Mouse (Mus musculus) heart, adult 18-20 months (tissue): ENCODE results near the gene Gsap. TPM values are rescaled to one million over a fixed set of nuclear protein-coding genes. Genes with fewer than 3 reads are reported as not detected.
"Not testable (repeated sequence)": the region's sequence is repeated elsewhere in the genome, so short reads cannot be mapped to it uniquely, and the experiment has no call there.

Source experiments
- DNase-seq, 2 experiments: peaks; one replicate each; pipeline ENCODE4 v3.0.0; 2021 to 2022; ENCODE audit warnings: mixed read lengths in 1 of 2
- total RNA-seq, 2 experiments: library from RNA; stranded (reverse); gene quantifications; 2 replicates each; pipeline ENCODE4 v1.2.3; 2021

The Gsap gene
- total RNA-seq, 2 experiments from 2014 or later = 3.6 to 4.0 TPM

DNA sequence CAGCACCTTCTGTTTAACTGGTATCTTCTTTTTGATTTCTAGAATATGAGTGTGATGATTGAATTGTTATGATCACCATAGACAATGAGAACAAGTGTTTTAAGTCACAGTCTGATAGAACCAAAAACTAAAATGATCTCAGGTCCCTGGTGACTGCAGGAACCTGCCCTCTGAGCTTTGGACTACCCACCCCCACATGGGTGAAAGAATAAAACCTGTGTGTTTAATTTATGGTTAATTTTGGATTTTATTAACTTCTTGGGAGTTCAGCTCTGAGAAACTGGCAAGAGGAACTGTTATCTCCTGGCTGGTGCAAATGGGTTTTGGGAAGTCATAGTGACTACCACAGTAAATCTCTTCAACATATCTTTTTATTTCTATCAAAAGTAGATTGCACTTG, 6.6 kb upstream of the Gsap start:
- DNase-seq = no peak

DNA sequence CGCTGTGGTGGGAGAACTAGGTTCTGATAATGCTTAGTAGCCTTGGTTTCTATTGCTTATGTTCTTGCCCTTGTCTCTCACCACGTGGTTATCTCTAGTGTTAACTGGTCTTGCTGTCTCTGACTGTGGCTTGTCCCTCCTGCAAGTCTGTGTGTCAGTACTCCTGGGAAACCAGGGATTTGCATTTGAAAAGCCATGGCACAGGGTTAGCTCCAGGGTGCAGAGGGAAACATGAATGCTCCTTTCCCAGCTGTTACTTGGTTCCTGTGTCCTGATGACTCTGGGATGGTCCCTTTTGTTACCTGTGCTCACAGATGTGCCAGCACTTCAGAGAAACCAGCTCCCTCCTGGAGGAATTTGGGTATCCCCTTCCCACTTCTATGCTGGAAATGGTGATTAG, 3.0 kb upstream of the Gsap start:
- DNase-seq = not testable (repeated sequence)

DNA sequence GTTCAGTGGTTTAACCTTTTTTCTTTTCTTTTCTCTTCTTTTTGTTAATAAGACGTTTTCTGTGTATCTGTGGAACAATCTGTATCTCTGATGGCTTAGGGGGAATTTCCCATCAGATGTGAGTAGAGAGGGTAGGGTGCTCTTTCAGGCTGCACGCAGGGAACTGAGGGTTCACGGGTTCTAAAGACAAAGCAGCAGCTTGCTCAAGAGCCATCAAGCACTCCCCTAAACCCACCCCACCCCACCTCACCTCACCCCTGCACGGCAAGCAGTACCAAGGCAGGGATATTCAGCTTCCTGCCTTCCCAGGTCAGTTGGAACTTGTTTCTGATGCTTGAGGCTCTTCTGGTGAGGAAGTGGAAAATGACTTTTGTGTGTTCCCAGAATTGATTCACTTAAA, 766 bp downstream of the Gsap start:
- DNase-seq = no peak

DNA sequence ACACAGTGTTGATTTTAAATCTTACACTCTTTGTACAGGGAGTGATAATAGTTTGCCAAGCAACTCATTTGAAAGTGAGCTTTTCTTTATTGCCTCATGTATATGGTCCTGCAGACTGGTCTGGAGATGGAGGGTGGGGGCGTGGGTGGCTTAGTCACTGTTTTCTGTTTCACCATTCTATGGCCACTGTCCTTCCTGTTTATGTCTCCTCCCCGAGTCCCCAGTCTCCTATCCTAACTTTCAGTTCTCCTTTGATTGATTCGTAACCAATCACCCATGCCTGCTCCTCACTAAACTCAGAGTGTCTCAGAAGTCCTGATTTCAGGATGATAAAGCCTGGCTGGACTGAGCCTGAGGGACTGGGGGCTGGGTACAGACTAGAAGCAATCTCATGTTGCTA, 2.4 kb downstream of the Gsap start:
- peak in 1 of 2 experiments; percentile 48 for DNase-seq

DNA sequence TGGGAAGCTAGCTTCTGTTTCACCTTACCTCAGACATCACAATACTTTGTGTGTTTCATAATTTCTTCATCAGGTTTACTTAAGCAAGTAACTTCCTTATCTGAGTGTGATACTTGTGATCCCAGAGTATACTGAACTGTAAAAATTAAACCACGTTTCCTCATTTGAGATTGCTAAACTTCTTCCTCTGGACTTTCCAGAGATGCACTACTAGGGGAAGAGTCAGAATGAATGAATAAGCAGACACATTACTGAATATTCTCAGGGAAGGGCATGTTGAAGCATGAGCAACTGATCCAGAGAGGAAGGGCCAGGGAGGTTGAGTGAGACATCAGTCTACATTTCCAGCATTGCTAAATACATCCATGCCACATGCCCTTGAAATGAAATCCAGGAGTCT, 3.0 kb downstream of the Gsap start:
- no peak for DNase-seq

DNA sequence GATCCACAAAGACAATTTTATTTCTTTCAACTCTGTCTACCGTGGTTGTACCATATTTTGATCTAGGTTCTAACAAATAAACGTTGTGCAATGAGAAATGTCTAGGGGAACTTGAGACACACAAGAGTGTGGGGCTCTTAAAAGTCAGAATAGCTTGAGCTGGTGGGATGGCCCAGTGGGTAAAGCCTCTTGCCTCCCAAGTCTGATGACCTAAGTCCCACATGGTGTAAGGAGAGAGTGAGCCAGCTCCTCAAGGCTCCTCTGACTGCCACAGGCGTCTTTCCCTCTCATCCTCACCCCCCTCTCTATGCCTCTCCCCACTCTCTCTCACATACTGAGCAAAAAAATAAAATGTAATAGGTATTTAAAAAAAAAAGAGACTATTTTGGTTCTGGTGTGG, 3.4 kb downstream of the Gsap start:
- DNase-seq = no peak

DNA sequence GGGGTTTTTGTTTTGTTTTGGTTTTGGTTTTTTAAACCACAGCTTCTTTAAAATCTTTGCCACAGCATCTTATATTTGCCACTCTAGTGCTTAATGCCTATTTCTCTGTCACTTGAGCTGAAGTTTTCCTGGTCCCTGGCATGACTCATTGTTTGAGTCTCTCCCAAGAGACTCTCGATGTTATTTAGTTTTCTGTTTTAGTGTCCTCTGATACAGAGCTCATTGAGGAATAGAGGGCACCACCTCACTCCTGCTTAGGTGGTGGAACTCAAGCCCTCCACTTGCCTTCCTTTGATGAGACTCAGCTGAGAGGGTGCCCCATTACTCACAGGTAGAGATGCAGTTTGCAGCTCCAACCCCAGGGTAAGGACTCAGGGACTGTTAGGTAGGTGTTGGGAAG, 17.4 kb downstream of the Gsap start:
- DNase-seq = no peak

DNA sequence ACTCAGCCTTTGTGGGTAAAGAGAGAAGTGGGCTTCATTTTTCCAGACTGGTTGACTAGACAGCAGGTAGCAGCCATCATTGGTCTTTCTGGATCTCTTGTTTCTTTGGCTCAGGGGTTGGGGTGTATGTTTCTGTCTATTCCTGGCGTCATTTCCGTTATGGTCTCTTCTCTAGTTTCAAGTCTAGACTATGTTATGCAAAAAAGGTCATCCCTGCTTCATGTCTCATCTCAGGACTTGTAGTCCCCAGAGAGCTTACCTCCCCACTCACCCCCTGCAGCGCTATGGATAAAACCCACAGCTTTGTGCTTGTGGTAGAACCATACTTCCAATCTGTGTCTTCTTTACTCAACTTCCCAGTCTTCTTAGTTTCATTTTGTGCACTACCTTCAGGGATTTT, 18.1 kb downstream of the Gsap start:
- DNase-seq = no peak

DNA sequence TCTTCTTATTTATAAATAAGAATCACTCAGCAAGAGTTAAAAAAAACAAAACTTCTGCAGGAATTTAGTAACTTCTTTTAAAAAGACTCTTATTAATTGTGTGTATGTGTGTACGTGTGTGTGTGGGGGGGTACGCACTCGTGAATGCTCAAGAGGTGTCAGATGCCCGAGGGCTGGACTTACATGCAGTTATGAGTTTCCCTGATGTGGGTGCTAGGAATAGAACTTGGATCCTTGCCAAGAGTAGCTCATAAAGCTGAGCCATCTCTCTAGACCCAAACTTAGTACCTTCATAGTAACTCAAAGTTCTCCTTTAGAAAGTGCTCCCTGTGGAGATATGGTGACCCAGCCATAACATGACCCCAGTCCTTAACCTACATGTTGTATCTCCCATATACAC, 20.0 kb downstream of the Gsap start:
- peak; percentile 13 for DNase-seq

DNA sequence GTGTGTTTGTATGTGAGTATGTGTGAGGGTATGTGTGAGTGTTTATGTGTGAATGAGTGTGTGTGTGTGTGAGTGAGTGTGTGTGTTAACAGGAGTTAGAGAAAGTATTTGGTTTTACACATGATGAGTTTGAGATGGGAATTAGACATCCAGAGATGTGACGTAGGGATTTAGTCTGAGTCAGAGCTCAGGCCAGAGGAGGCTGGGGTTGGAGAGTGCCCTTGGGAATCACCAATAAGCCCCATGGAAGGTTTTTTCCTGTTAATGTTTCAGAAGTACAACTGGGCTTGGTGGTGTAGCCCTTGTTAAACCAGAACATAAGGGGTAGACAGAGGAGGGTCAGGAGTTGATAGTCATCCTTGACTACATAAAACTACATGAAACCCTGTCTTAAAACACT, 25.4 kb downstream of the Gsap start:
- no peak for DNase-seq

DNA sequence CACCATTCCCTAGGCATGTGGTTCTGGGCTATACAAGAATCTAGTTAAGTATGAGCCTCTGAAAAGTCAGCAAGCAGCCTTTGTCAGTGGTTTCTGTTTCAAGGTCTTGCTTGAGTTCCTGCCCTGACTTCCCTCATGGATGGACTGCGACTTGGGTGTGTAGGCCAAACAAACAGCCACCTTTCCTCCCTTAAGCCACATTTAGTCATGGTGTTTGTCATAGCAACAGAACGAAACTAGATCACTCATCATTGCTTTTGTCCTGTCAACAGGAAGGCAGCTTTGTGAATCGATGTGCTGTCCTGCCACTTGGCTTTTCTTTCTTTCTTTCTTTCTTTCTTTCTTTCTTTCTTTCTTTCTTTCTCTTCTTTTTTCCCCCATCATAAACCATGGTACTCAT, 26.9 kb downstream of the Gsap start:
- no peak for DNase-seq

DNA sequence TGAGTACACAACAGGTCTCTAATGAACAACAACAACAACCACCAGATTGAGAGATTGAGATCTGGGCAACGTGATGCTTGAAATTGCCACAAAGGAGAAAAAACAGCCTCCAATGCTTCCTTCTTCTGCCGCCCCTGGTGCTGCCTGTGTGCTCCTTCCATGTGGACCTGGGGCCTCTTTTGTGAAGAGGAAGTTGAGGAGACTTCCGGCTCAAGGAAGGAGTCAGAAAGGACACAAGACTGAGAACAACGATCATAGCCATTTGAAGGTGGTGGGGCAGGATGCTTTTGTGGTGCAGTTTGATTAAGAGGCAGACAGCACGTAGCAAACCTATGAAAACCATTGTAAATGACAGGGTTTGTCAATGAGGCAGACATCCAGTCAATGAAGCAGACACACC, 27.7 kb downstream of the Gsap start:
- DNase-seq = no peak

DNA sequence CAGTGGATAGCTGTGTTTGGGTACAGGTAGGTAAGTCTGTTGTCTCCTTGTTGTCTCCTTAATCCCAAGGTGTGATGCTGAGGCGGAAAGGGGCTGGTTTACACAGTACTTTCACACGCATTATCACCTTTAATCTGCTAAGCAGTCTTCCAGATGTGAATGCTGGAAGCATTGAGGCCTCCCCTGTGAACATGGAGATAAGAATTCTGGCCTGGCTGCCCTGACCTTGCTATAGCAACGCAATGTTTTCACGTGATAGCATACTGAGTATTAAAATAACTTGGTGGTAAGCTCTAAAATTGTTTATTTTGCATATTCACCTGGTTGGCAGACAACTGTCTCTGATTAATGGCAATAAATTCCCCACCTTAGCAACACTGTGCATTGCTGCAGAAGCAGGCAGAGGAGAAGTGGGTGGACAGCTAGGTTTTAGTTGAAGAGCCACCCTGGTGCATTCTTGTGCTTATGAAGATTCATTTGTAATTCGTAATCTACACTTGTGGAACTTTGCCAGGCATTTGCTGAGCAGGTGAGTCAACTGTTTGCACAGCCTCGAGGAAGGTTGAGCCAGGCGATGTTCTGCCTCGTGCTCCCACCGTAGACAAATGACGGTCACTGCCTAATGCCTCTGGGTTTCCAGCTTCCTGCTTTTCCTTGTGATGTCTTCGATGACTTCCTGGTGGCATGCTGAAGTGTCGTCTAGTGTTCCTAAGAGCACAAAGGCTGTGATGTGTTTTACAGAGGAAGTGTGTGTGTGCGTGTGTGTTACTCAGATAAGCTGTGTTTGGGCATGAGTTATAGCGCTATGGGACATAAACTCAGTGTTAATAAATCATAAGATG, 31.6 kb downstream of the Gsap start:
- DNase-seq = no peak

DNA sequence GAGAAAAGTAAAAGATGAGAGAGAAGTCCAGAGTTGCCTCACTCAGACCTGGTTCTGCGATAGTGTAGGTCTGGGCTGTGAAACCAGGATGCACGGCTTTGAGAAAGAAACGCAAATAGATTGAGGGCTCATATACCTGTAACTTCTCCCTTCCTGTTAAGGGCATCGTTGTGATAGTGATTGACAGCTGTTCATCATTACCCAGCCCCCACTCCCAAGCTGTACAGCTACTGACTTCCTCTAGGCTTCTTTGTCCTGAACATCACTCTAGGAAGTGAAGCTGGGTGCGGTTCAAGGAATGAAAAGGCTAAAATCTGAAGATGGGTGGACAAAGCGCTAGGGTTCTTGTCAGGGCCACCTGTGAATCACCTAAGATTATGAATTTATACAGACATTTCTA, 46.8 kb downstream of the Gsap start:
- no peak for DNase-seq

DNA sequence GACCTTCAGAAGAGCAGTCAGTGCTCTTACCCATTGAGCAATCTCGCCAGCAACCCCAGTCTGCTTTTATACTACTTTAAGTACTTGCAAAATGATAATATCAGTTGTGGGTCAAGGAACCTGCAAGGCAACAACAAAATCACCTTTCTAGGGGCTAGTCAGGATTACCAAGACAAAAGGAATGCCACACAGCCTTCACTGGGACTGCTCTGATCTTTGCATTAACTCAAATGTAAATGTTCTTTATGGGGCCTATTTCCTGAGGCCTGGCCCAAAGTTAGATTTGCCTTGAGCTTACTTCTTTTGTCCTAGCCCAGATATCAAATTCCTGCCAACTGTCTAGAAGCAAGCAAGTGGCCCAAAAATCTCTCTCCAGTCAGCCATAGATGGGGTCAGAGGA, 58.5 kb downstream of the Gsap start:
- no peak for DNase-seq

DNA sequence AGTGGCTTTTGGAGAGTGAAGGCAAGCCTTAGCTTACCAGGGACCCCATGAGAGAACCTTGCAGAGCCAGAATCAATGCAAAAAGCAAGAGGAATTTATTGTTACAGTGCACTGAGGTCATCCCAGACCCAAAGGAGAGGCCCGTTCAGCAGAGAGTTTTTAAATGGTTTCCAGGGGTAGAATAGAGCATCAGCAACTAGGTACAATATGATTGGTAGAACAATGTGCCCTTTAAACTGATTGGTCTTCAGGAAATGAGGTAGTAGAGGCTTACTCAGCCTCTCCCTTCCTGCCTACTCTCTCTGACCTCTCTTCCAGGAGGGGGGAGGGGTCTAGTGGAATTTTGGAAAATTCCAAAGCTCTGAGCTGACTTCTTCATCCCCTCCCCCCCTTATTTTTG, 59.2 kb downstream of the Gsap start:
- no peak for DNase-seq

DNA sequence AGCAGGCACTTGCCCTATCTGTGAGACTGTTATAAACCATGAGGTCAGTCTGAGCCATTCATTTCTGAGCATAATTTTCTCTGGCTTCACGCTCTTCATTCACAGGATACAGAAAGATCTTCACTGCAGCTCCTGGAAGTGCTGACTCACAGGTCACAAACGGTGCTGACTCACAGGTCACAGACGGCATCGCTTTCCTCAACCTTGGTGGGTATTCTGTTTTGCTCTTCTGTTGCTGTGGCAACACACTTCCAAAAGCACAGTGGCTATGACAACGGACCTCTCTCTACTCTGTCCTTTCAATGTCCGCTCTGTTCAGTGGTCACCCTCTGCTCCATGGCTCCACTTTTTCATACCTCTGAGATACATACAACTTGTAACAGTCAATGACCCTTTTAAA, 60.7 kb downstream of the Gsap start:
- no peak for DNase-seq

DNA sequence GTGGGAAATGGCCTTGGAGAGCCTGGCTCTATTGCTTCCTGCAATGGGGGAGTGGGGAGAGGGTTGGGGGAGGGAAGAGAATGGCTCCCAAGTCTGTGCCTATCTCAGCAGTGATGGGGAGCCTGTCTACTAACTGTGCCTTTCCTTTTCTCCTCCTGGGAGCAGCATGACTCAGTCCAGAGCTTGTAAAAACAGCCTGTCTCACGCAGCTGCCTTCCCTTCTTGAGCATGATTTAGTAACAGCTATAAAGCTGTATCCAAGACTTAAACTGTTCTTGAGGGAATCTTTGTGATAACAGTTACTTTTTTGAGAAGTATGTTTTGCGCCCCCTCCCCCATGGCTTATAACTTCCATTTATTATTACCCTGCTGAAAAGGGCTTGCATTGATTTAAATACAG, 61.9 kb downstream of the Gsap start:
- DNase-seq = no peak

DNA sequence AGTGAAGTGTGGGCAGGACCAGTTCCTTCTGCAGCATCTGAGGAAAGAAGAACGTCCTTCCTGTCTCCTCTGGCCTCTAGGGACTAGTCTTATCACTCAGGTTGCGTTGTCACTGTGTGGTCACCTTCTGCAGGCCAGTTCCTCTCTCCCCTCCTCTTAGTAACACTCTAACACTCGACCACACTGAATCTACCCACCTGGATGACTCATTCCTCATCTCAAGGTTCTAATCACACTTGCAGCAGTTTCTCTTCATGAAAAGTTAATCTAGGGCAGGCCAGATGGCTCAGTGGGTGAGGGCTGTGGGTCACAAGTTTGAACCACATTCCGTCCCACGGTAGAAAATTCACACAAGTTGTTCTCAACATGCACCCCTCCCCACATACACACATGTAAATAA, 62.8 kb downstream of the Gsap start:
- no peak for DNase-seq

DNA sequence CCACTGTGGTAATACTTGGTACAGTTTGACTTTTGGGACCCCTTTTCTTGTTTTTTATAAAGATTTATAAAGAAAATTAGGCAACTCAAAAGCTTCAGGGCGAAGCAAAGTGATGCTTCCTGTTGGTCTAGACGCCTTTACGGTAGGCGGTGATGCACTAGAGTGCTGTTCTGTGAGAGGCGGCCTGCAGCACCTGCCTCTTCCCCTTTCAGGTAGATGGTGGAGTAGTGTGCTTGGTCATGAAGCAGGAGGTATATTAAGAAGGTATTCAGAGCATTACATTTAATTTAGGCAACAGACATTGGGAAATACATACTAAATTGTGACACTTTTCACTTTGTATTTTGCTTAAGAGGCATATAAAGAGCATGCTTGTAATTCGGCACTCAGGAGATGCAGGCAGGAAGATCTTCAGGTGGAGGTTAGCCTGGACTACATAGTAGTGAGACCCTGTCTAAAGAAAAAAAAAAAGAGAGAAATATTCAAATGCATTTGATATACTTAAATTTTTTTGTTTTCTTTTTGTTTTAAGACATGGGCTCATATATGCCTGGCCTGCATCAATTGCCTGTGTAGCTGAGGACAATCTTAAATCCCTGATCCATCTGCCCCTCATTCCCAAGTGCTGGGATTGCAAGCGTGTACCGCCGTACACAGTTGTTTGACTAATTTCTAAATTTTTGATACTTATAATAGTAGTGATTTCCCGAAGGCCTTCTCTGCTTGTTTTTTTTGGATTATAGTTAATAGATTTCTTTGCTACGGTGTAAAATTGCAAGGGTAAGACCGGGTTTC, 68.9 kb downstream of the Gsap start:
- DNase-seq = no peak

DNA sequence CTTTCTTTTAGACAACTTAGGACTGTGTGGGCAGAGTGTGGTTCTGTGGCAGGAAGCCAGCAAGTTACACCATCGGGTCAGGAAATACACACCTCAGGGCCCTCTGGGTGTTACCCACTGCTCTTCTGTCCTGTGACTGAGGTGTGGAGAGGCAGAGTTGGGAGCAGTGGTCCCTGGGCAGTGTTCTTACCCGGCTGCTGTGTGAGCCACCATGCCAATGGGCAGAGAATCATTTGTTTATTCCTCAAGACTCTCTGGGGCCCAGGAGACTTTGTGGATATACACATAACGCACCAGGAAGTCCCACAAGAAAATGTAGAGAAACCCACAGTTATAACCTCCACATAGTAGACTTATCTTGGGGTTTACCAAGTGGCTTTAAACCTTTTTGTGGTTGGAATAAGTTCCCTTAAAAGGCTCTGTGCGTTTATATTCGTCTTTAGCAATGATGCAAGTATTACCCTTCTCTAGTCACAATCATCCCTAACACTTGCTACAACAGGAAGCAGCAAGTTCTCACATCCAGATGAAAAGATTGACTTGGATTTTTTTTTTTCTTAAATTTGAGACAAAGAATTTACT, 69.6 kb downstream of the Gsap start:
- DNase-seq = peak in 1 of 2 experiments; percentile 22

DNA sequence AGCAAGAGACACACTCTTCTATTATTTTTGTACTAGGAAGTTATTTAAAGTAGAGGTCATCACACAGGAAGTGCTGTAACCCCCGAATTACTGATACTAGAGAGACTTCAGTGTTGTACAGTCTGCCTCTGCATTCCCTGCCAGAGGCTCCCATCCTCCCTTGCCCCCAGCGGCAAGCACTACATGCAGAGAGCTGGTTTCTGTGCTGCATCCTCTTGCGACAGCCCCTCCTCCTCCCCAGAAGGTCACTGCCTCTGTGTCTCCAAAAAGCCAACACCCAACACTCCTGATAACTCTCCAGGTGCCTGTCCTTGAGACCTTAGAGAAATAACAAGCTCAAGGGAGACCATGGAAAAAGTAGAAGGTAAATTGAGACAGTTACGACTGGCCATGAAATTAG, 71.1 kb downstream of the Gsap start:
- DNase-seq = no peak

DNA sequence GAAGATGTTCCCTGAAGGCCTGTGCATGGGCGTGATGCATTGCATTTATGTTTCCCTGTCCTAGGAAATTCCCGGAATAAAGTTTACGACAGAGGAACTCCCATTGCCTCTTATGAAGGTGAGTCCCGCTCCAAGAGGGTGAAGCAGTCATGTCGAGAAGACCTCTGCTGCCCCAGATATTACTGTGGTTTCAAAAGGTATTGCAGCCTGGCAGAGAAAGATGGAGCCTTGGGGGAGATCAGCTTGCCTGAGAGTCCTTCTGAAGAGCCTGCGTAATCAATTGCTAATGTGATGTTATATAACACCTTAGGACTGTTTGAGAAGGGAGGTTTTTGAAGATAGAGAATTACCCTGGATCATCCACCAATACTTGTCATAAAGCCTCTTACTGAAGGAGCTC, 71.8 kb downstream of the Gsap start:
- DNase-seq = no peak
